Mouse (Mus musculus) adrenal gland, adult (tissue): ENCODE measurements at regions not wholly inside any gene's neighbourhood (a gene's known extent, or its start where the extent isn't known, plus 50 kb on each side); places are given as distances from the start of the nearest gene placed in this dataset.

Experiments used
- DNase-seq, 2 experiments: peaks; one replicate each; pipeline ENCODE4 v3.0.0; 2022 to 2023; ENCODE audit warnings: low spot score in 1 of 2; ENCODE audit not compliant: inconsistent age in 2 of 2

GRCm38 (mm10) chr10:113759099-113759498 lies 830.3 kb upstream of the Atxn7l3b start:
- no peak for DNase-seq

DNA sequence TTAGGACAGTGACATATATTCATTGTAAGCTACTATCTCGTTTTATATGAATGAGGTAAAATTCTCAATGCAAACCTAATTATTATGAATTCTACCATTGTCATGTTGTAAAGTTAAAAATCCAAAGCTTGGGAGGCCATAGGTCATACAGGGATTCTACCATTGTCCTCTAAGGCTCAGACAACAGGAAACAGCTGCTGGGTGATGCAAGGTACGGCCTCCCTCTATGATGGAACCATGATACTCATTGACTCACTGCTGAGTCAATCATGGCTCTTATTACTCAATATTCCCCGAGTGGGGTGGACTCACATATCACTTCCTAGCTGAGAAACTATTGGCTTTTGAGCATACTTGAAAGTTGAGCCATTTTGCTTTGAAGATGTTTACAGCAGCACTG lies 807.4 kb upstream of the Atxn7l3b start:
- DNase-seq = no peak

DNA sequence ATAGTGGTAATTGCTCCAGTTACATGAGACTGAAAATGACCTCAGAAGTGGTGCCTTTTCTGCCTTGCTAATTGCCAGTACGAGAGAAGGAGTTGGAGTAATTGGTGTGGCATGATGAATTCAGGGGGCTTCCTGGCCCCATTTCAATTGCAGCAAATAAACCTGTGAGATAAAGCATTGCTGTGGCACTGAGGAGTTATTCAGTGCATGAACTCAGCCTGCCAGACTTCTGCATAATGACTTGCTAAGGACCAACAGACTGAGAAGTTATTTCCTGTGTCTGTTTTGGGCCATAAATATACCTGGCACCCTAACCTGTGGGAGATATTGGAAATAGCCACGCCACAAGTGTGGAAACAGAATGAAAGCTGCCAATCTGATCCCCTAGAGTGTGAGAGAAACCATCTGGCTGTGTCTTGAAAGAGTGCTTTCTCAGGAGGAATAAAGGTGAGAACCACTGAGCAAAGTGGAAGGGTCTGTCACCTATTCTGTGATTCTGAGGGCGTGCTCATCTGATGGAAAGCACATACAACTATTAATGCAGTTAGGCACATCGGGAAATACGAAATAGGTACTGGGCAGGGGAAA lies 776.4 kb upstream of the Atxn7l3b start:
- no peak for DNase-seq

- peak; percentile 26 to 76 for DNase-seq
These were observed 741.8 kb upstream of the Atxn7l3b start for GRCm38 (mm10) chr10:113670636-113671035.

- DNase-seq = peak in 1 of 2 experiments; percentile 72
These were observed 724.1 kb upstream of the Atxn7l3b start for GRCm38 (mm10) chr10:113652803-113653454.

DNA sequence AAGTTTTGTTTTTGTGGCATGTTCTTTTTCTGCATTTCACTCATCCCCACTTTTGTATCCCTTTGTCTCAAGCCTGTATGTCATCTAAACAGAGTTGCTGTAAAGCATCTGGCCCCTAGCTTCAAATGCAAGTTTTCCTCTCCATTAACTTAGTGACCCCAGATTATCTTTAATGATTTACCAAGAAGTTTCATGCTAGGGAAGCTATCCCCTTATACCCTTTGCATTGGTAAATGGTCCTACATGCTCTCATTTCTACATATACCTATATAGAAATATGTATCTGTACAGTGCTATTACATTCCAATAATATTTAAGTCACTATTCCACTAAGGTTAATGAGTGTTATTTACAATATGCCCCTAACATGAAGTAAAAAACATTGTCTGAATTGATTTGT lies 723.3 kb upstream of the Atxn7l3b start:
- no peak for DNase-seq

DNA sequence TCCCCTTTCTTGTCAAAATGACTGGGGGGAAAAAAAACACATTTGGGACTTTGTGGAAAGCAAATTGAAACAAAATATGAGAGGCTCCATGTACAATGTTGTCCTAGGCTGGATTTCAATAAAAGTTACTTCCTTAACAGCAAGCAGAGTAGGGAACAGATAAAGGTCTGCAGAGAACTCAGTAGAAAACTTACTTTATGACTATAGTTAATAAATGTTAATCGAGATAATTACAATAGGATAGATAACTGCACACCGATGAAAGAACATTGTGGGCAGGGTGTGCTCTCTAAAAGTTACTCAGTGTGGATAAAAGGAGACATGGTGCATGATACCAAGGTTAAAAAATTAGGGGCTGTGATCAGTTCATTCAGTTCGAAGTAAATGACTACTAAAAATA lies 691.6 kb upstream of the Atxn7l3b start:
- DNase-seq = no peak

DNA sequence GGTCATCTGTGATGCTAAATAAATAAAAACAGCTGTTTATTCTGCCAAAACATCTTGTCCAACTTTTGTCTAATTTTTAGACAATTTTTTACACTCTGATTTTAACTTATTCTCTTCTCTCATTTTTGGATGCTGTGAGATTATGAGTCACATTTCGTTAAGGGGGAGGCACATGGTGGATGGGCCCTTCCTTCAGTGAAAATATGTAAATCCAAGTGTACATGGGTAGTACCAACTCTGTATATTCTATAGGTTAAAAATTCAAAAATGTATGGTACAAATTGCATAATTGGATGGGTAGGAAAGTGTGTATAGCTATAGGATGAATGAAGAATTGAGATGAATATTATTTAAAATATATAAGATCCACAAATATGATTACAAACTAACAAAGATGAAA lies 687.1 kb upstream of the Atxn7l3b start:
- DNase-seq = no peak

DNA sequence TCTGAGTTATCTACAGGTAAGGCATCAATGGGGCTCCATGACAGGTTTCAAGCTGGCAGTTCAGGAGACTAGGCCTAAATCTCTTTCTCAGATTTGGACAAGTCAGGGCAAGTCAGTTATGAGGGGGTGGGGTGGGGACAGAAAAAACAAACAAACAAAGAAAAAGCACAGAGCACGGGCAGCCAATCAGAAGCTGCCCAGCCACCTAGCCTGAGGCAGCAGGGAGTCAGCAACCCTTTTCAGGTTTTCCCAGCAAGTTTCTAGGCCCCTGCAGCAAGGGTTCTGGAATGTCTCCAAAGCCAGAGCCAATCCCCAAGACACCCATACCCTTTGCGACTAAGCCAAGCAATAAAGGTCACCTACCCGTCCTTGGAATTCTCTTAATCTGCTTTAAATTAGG lies 664.6 kb upstream of the Atxn7l3b start:
- no peak for DNase-seq

DNA sequence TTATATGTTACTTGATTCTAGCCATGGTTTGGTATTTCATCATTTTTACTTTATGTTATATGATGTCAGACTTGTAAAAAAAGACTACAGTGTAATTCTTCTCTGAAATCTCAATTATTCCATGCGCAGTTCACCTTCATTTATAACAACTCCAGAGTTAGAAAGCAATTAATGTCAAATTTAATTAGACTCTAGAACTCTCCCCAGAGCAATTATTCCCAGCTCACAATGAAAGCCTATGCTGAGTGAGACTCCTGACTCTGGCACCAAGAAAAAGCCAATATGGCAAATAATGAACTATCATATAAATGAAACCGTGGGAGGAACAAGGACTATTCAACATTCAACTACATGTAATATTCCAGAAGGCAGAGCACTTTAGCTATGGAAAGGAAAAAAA lies 663.3 kb upstream of the Atxn7l3b start:
- DNase-seq = no peak

DNA sequence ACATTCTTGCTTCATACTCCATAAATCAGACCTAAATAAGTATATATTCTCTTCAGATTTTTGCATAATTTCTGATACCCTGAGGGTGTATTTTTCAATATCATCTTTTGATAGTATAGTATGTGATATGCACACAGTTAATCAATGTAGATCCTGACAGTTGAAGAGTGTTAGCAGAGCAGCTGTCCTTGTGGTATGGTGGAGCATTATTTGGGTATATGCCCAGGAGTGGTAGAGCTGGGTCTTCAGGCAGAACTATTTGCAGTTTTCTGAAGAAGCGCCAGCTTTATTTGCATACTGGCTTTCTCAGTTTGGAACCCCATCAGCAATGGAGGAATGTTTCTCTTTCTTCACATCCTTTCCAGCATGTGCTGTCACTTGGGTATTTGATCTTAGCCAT lies 641.5 kb upstream of the Atxn7l3b start:
- no peak for DNase-seq
